Mouse (Mus musculus): ENCODE measurements around the gene Whrn. TPM values are rescaled to one million over a fixed set of nuclear protein-coding genes. Genes with fewer than 3 reads are reported as not detected.

The Whrn gene
- total and polyA plus RNA-seq, 2 experiments from 2014 or later, result 3.8 to 13.0 TPM

DNA sequence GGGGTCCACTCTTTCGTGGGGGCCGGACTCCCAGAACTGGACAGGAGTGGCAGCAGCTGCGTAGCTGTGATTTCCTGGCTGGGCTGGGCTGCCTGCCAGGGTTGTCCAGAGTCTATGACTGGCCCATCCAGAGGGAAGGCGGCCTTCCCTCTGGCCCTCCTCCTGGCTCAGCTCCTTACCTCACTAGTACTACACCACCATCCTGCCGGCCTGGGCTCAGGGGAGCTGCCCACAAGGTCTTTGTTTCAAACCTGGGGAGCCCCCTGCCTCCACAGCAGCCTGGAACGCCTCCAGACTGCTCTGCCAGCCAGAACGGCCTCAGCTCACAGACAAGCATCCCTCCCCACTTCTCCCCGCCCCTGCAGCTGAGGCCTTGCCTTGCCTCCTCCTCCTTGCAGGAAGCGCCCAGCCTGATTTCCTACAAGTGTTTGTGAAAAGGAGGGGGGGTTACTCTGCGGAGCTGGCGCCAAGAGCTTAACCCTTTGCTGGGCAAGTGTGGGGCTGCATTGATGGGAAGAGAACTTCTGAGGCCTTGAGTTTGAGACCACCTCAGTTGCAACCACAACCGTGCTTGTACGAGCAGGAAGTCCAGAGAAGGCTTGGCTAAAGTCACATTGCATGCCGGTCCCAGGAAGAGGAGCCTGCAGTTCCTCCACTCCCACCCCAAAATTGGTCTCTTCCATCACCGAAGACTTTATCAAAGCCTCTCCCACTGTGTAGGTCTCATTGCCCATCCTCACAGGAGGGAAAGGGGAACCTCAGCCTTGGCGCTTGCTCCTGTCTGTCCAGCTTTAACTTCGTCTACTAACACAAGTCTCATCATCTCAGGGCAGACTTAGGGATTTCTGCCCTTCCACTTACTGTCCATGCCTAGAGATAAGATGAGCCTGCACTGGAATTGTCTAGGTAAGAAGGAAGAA lies 92.5 kb downstream of the Whrn start, which contains the start of gene Akna:
Gene Akna (minus strand): TSS at position 315 of the 920 bp plus-strand sequence.
- ATAC-seq, result peak; percentile 79
- Histone ChIP-seq H3K9me3 (ENCODE audit: low read length) (no peaks in the 10 kb centered on the region), H3K4me2 (ENCODE audit: low read depth) (peak within 1 kb of the TSS; percentile 8), H3K9ac (no peak within 1 kb of the TSS), H3K27ac (ENCODE audit: low read depth, low read length) (peak within 1 kb of the TSS; percentile 65), H3K36me3 (ENCODE audit: insufficient read depth) (no peaks in the 10 kb centered on the region), H3K4me3 (ENCODE audit: low read depth, low read length) (no peak within 1 kb of the TSS), H3K27me3 (ENCODE audit: insufficient read depth, low read length) (no peaks in the 10 kb centered on the region), H3K4me1 (ENCODE audit: insufficient read depth) (peaks cover 15% of the 10 kb centered on the region)
- DNase-seq, result peak; percentile 78
- 13% methylated on average over 17 of the region's 17 CpGs for WGBS
- TF ChIP-seq CTCF (IDR thresholded peaks at IDR 0.05; ENCODE audit: low read depth), result no peak

DNA sequence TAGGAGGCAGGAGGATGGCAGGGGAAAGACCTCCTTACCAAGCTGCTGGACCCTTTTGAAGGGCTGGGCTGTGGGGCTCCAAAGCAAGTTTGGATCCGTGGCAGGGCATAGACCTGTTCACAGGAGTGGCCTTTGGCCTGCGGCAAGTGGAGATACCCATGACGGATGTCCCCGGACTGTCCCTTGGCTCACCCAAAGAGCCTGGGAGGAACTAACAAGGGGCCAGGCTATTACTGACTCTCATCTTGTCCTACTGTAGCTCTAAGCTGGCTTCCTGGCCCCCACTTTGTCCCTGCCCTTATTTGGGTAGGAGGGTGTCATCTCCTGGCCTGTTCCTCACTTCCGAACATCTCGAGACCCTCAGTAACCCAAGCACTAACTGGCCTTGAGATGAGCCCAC lies 93.2 kb downstream of the Whrn start:
- peaks cover 15% of the 10 kb centered on the region for H3K4me1 ChIP-seq (ENCODE audit: insufficient read depth)
- WGBS, result 59% methylated on average over 6 of the region's 6 CpGs
- no peak overlapping the region for H3K9ac ChIP-seq
- peak overlapping the region; percentile 8 for H3K4me2 ChIP-seq (ENCODE audit: low read depth)
- no peak for DNase-seq
- no peaks in the 10 kb centered on the region for H3K27me3 ChIP-seq (ENCODE audit: insufficient read depth, low read length)
- no peak for ATAC-seq
- no peaks in the 10 kb centered on the region for H3K9me3 ChIP-seq (ENCODE audit: low read length)
- no peak for TF ChIP-seq CTCF (IDR thresholded peaks at IDR 0.05; ENCODE audit: low read depth)
- peak overlapping the region; percentile 65 for H3K27ac ChIP-seq (ENCODE audit: low read depth, low read length)
- H3K36me3 ChIP-seq (ENCODE audit: insufficient read depth), result 0 out of 2 replicates have a peak, but pooled peaks cover under 1% of the 10 kb centered on the region
- no peak overlapping the region for H3K4me3 ChIP-seq (ENCODE audit: low read depth, low read length)

DNA sequence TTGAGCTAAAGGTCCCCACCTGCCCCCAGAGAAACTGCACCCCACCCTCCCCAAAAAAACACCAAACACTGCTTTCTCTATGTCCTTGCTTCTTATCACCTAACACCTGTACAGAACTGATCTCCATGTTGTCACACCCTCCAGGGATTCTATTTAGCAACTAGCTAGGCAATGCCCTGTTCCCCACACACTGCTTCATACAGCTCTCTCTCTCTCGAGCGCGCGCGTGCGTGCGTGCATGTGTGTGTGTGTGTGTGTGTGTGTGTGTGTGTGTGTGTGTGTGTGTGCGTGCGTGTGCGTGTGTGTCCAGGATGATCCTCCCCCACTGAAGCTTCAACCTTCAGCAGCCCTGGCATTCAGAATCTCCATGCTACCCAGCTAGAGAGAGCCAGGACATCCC lies 93.7 kb downstream of the Whrn start:
- DNase-seq, result no peak
- Histone ChIP-seq H3K4me1 (ENCODE audit: insufficient read depth) (peaks cover 15% of the 10 kb centered on the region), H3K4me2 (ENCODE audit: low read depth) (no peak overlapping the region), H3K9me3 (ENCODE audit: low read length) (no peaks in the 10 kb centered on the region), H3K9ac (no peak overlapping the region), H3K4me3 (ENCODE audit: low read depth, low read length) (no peak overlapping the region), H3K36me3 (ENCODE audit: insufficient read depth) (0 out of 2 replicates have a peak, but pooled peaks cover 4% of the 10 kb centered on the region), H3K27me3 (ENCODE audit: insufficient read depth, low read length) (no peaks in the 10 kb centered on the region), H3K27ac (ENCODE audit: low read depth, low read length) (0 out of 2 replicates have a peak overlapping the region, but pooled peaks have one; percentile 65)
- no peak for ATAC-seq
- 83% methylated on average over 10 of the region's 10 CpGs for WGBS
- no peak for TF ChIP-seq CTCF (IDR thresholded peaks at IDR 0.05; ENCODE audit: low read depth)

DNA sequence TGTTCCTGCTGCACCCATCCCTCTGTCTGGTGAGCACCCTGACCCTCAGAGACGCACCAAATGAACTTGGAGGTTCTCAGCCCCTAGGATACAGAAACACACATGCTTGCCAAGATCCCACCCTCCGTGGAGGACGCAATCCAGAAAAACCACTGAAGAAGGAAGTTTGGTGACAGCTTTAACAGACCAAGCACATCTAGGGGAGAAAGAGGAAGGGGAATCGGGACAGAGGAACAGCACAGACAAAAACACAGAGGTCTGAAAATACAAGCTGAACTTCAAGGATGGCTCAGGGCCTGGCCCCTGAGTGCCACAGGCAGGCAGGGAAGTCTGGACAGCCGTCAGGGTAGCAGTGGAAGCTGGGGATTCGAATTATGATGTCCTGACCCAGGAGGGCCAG lies 94.2 kb downstream of the Whrn start:
- 0 out of 2 replicates have a peak, but pooled peaks cover 4% of the 10 kb centered on the region for H3K36me3 ChIP-seq (ENCODE audit: insufficient read depth)
- no peaks in the 10 kb centered on the region for H3K27me3 ChIP-seq (ENCODE audit: insufficient read depth, low read length)
- DNase-seq, result no peak
- no peak overlapping the region for H3K4me3 ChIP-seq (ENCODE audit: low read depth, low read length)
- no peak overlapping the region for H3K9ac ChIP-seq
- no peak overlapping the region for H3K4me2 ChIP-seq (ENCODE audit: low read depth)
- H3K27ac ChIP-seq (ENCODE audit: low read depth, low read length), result no peak overlapping the region
- no peak for TF ChIP-seq CTCF (IDR thresholded peaks at IDR 0.05; ENCODE audit: low read depth)
- WGBS, result 72% methylated on average over 6 of the region's 6 CpGs
- no peak for ATAC-seq
- no peaks in the 10 kb centered on the region for H3K9me3 ChIP-seq (ENCODE audit: low read length)
- H3K4me1 ChIP-seq (ENCODE audit: insufficient read depth), result peaks cover 15% of the 10 kb centered on the region

DNA sequence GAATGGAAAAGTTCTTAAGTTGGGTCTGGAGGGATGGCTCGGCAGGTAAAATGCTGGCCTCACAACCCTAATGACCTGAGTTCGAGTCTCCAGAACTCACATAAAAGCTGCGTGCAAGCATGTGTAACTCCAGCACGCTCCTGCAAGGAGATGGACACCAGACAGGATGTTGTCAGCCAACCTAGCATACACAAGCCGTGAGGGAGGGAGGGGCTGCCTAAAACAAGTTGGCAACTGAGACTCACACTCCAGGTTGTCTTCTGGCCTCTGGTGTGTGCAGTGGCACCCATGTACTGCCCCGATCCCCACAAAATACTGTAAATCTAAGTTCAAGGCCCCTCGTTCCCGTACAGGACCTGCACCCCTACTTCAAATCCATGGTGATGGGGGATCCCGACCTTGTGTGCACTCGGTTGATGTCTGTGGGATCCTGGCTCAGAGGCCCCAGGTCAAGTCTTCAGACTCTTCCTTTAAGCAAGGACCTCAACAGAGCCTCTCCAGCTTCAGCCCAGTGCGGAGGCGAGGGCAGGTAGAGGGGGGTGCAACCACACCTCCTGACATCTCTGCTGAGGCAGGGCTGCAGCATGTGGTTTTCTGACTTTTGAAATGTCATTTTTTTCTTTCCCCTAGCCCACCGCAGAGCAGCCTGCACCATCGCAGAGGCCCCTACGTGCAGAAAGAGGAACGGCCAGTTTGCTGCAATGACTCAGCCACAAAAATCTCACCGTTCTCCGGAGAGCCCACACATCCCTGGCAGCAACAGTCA lies 95.1 kb downstream of the Whrn start:
- no peaks in the 10 kb centered on the region for H3K27me3 ChIP-seq (ENCODE audit: insufficient read depth, low read length)
- ATAC-seq (no peak), DNase-seq (no peak)
- H3K9ac ChIP-seq, result no peak overlapping the region
- TF ChIP-seq CTCF (IDR thresholded peaks at IDR 0.05; ENCODE audit: low read depth), result no peak
- H3K4me3 ChIP-seq (ENCODE audit: low read depth, low read length), result no peak overlapping the region
- H3K4me1 ChIP-seq (ENCODE audit: insufficient read depth), result peaks cover 14% of the 10 kb centered on the region
- H3K36me3 ChIP-seq (ENCODE audit: insufficient read depth), result 0 out of 2 replicates have a peak, but pooled peaks cover 4% of the 10 kb centered on the region
- WGBS, result 93% methylated on average over 18 of the region's 18 CpGs
- H3K27ac ChIP-seq (ENCODE audit: low read depth, low read length), result no peak overlapping the region
- H3K9me3 ChIP-seq (ENCODE audit: low read length), result no peaks in the 10 kb centered on the region
- no peak overlapping the region for H3K4me2 ChIP-seq (ENCODE audit: low read depth)

DNA sequence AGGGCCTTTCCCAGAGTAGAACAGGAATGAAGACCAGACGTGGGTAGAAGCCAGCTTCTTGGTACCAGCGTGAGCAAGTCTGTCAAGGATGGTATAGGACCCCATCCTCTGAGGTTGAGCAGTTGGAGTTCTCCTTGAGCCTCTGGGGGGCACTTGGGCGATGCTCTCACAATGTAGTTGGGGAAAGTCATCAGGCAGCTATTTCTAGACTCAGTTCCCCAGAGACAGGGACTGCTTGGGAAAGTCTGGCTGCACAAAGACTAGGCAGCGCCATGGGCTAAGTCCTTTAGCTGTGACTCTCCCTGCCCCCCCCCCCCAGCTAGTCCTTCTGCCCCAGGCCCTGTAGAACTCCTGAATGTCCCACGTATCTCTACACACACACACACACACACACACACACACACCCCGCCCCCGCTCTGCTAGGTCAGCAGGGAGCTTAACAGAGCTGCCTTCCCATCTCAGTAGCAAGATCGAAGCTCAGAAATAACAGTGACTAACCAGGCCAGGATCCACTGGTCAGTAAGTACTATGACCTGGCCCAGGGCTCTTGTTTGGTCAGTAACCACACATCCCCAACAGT lies 96.0 kb downstream of the Whrn start:
- DNase-seq, result no peak

More for the DNA sequence above, 96.0 kb downstream of the Whrn start:
- H3K4me1 ChIP-seq (ENCODE audit: insufficient read depth), result peaks cover 9% of the 10 kb centered on the region
- 69% methylated on average over 8 of the region's 8 CpGs for WGBS
- no peak for ATAC-seq
- no peak overlapping the region for H3K9ac ChIP-seq
- 0 out of 2 replicates have a peak, but pooled peaks cover 4% of the 10 kb centered on the region for H3K36me3 ChIP-seq (ENCODE audit: insufficient read depth)
- H3K27ac ChIP-seq (ENCODE audit: low read depth, low read length), result no peak overlapping the region
- H3K9me3 ChIP-seq (ENCODE audit: low read length), result no peaks in the 10 kb centered on the region
- TF ChIP-seq CTCF (IDR thresholded peaks at IDR 0.05; ENCODE audit: low read depth), result no peak
- no peak overlapping the region for H3K4me2 ChIP-seq (ENCODE audit: low read depth)
- no peak overlapping the region for H3K4me3 ChIP-seq (ENCODE audit: low read depth, low read length)
- no peaks in the 10 kb centered on the region for H3K27me3 ChIP-seq (ENCODE audit: insufficient read depth, low read length)

Data from forebrain, postnatal 0 days (tissue).